Mouse (Mus musculus): Measurements from ENCODE around the gene Eomes. TPM values are rescaled to one million over a fixed set of nuclear protein-coding genes. Genes with fewer than 3 reads are reported as not detected.

The Eomes gene
- polyA plus RNA-seq, 1 experiment: 6.0 TPM

GRCm38 (mm10) chr9:118515476-118515875 is 37.5 kb downstream of the Eomes start:
- WGBS: 89% methylated on average over 6 of the region's 6 CpGs
- Histone ChIP-seq H3K27me3 (ENCODE audit: control insufficient read depth, insufficient read depth, low read length) (no peaks in the 10 kb centered on the region), H3K36me3 (ENCODE audit: control insufficient read depth, insufficient read depth, low read length) (peaks cover 7% of the 10 kb centered on the region)

GRCm38 (mm10) chr9:118516162-118516561 is 38.1 kb downstream of the Eomes start:
- H3K36me3 ChIP-seq (ENCODE audit: control insufficient read depth, insufficient read depth, low read length): peaks cover 7% of the 10 kb centered on the region
- H3K27me3 ChIP-seq (ENCODE audit: control insufficient read depth, insufficient read depth, low read length): no peaks in the 10 kb centered on the region
- no peak overlapping the region for H3K27ac ChIP-seq (ENCODE audit: insufficient read depth, low read length)
- no peak overlapping the region for H3K4me3 ChIP-seq (ENCODE audit: extremely low read depth, insufficient read depth, insufficient read length)
- DNase-seq (ENCODE audit: low read depth in 1 of 2, low spot score in 2 of 2): no peak
- TF ChIP-seq POLR2A (IDR thresholded peaks at IDR 0.05; ENCODE audit: low read depth, low read length) (no peak), CTCF (IDR thresholded peaks at IDR 0.05; ENCODE audit: extremely low read depth, insufficient read depth, insufficient read length, insufficient replicate concordance) (no peak)
- WGBS: 44% methylated on average over 3 of the region's 3 CpGs
- peaks cover 3% of the 10 kb centered on the region for H3K4me1 ChIP-seq (ENCODE audit: control insufficient read depth, insufficient read depth, insufficient read length)

More at GRCm38 (mm10) chr9:118515476-118515875, 37.5 kb downstream of the Eomes start:
- TF ChIP-seq CTCF (IDR thresholded peaks at IDR 0.05; ENCODE audit: extremely low read depth, insufficient read depth, insufficient read length, insufficient replicate concordance): no peak
- TF ChIP-seq POLR2A (IDR thresholded peaks at IDR 0.05; ENCODE audit: low read depth, low read length): no peak
- Histone ChIP-seq H3K4me3 (ENCODE audit: extremely low read depth, insufficient read depth, insufficient read length) (no peak overlapping the region), H3K4me1 (ENCODE audit: control insufficient read depth, insufficient read depth, insufficient read length) (peaks cover 3% of the 10 kb centered on the region), H3K27ac (ENCODE audit: insufficient read depth, low read length) (no peak overlapping the region)
- no peak for DNase-seq (ENCODE audit: low read depth in 1 of 2, low spot score in 2 of 2)

- peaks cover 10% of the 10 kb centered on the region for H3K36me3 ChIP-seq (ENCODE audit: control insufficient read depth, insufficient read depth, low read length)
- TF ChIP-seq POLR2A (IDR thresholded peaks at IDR 0.05; ENCODE audit: low read depth, low read length) (no peak), CTCF (IDR thresholded peaks at IDR 0.05; ENCODE audit: extremely low read depth, insufficient read depth, insufficient read length, insufficient replicate concordance) (no peak)
- H3K27ac ChIP-seq (ENCODE audit: insufficient read depth, low read length): no peak overlapping the region
- peaks cover under 1% of the 10 kb centered on the region; the same call in 1 of the 2 replicates for H3K4me1 ChIP-seq (ENCODE audit: control insufficient read depth, insufficient read depth, insufficient read length)
- 81% methylated on average over 8 of the region's 8 CpGs for WGBS
- no peak for DNase-seq (ENCODE audit: low read depth in 1 of 2, low spot score in 2 of 2)
- H3K27me3 ChIP-seq (ENCODE audit: control insufficient read depth, insufficient read depth, low read length): no peaks in the 10 kb centered on the region
- no peak overlapping the region for H3K4me3 ChIP-seq (ENCODE audit: extremely low read depth, insufficient read depth, insufficient read length)
Measured at GRCm38 (mm10) chr9:118517619-118518018, 39.6 kb downstream of the Eomes start.

GRCm38 (mm10) chr9:118519101-118519500 is 41.1 kb downstream of the Eomes start:
- no peak for TF ChIP-seq CTCF (IDR thresholded peaks at IDR 0.05; ENCODE audit: extremely low read depth, insufficient read depth, insufficient read length, insufficient replicate concordance)
- TF ChIP-seq POLR2A (IDR thresholded peaks at IDR 0.05; ENCODE audit: low read depth, low read length): no peak
- H3K4me1 ChIP-seq (ENCODE audit: control insufficient read depth, insufficient read depth, insufficient read length): no peaks in the 10 kb centered on the region
- no peaks in the 10 kb centered on the region for H3K27me3 ChIP-seq (ENCODE audit: control insufficient read depth, insufficient read depth, low read length)
- H3K36me3 ChIP-seq (ENCODE audit: control insufficient read depth, insufficient read depth, low read length): peaks cover 12% of the 10 kb centered on the region
- DNase-seq (ENCODE audit: low read depth in 1 of 2, low spot score in 2 of 2): no peak
- H3K27ac ChIP-seq (ENCODE audit: insufficient read depth, low read length): no peak overlapping the region
- H3K4me3 ChIP-seq (ENCODE audit: extremely low read depth, insufficient read depth, insufficient read length): no peak overlapping the region
- 72% methylated on average over 8 of the region's 8 CpGs for WGBS

GRCm38 (mm10) chr9:118520011-118520410 is 42.0 kb downstream of the Eomes start:
- WGBS: 87% methylated on average over 8 of the region's 8 CpGs
- H3K27ac ChIP-seq (ENCODE audit: insufficient read depth, low read length): no peak overlapping the region
- peaks cover 13% of the 10 kb centered on the region for H3K36me3 ChIP-seq (ENCODE audit: control insufficient read depth, insufficient read depth, low read length)

GRCm38 (mm10) chr9:118520858-118521257 is 42.8 kb downstream of the Eomes start:
- no peaks in the 10 kb centered on the region for H3K4me1 ChIP-seq (ENCODE audit: control insufficient read depth, insufficient read depth, insufficient read length)
- TF ChIP-seq POLR2A (IDR thresholded peaks at IDR 0.05; ENCODE audit: low read depth, low read length) (no peak), CTCF (IDR thresholded peaks at IDR 0.05; ENCODE audit: extremely low read depth, insufficient read depth, insufficient read length, insufficient replicate concordance) (no peak)
- no peaks in the 10 kb centered on the region for H3K27me3 ChIP-seq (ENCODE audit: control insufficient read depth, insufficient read depth, low read length)
- no peak overlapping the region for H3K27ac ChIP-seq (ENCODE audit: insufficient read depth, low read length)
- peaks cover 10% of the 10 kb centered on the region for H3K36me3 ChIP-seq (ENCODE audit: control insufficient read depth, insufficient read depth, low read length)
- DNase-seq (ENCODE audit: low read depth in 1 of 2, low spot score in 2 of 2): no peak
- no peak overlapping the region for H3K4me3 ChIP-seq (ENCODE audit: extremely low read depth, insufficient read depth, insufficient read length)
- WGBS: 79% methylated on average over 3 of the region's 3 CpGs

More at GRCm38 (mm10) chr9:118520011-118520410, 42.0 kb downstream of the Eomes start:
- TF ChIP-seq CTCF (IDR thresholded peaks at IDR 0.05; ENCODE audit: extremely low read depth, insufficient read depth, insufficient read length, insufficient replicate concordance) (no peak), POLR2A (IDR thresholded peaks at IDR 0.05; ENCODE audit: low read depth, low read length) (no peak)
- no peaks in the 10 kb centered on the region for H3K27me3 ChIP-seq (ENCODE audit: control insufficient read depth, insufficient read depth, low read length)
- DNase-seq (ENCODE audit: low read depth in 1 of 2, low spot score in 2 of 2): no peak
- H3K4me1 ChIP-seq (ENCODE audit: control insufficient read depth, insufficient read depth, insufficient read length): no peaks in the 10 kb centered on the region
- no peak overlapping the region for H3K4me3 ChIP-seq (ENCODE audit: extremely low read depth, insufficient read depth, insufficient read length)

GRCm38 (mm10) chr9:118521659-118522058 is 43.6 kb downstream of the Eomes start:
- no peak overlapping the region for H3K4me3 ChIP-seq (ENCODE audit: extremely low read depth, insufficient read depth, insufficient read length)
- no peaks in the 10 kb centered on the region for H3K27me3 ChIP-seq (ENCODE audit: control insufficient read depth, insufficient read depth, low read length)
- no peak for TF ChIP-seq CTCF (IDR thresholded peaks at IDR 0.05; ENCODE audit: extremely low read depth, insufficient read depth, insufficient read length, insufficient replicate concordance)
- no peak for TF ChIP-seq POLR2A (IDR thresholded peaks at IDR 0.05; ENCODE audit: low read depth, low read length)
- H3K4me1 ChIP-seq (ENCODE audit: control insufficient read depth, insufficient read depth, insufficient read length): no peaks in the 10 kb centered on the region
- H3K36me3 ChIP-seq (ENCODE audit: control insufficient read depth, insufficient read depth, low read length): peaks cover 10% of the 10 kb centered on the region
- WGBS: 95% methylated on average over 8 of the region's 8 CpGs
- H3K27ac ChIP-seq (ENCODE audit: insufficient read depth, low read length): no peak overlapping the region
- DNase-seq (ENCODE audit: low read depth in 1 of 2, low spot score in 2 of 2): no peak

Data from spleen, adult 2 months (tissue).